Mouse (Mus musculus) sigmoid colon, adult 10 weeks (tissue): ENCODE measurements around the gene Dnah7c. TPM values are rescaled to one million over a fixed set of nuclear protein-coding genes. Genes with fewer than 3 reads are reported as not detected.

ENCODE experiments used
- polyA plus RNA-seq: library from polyadenylated mRNA; stranded (reverse); fragments of 350-450 nt; fragmentation: Illumina TruSeq; extraction: RNeasy Lipid Tissue Mini Kit (QIAGEN cat#74804); gene quantifications from one replicate; pipeline ENCODE4 v1.2.3, GENCODE M21; 2014; ENCODE audit warnings: low read depth, low replicate concordance

Gene Dnah7c
- polyA plus RNA-seq: not detected

DNA sequence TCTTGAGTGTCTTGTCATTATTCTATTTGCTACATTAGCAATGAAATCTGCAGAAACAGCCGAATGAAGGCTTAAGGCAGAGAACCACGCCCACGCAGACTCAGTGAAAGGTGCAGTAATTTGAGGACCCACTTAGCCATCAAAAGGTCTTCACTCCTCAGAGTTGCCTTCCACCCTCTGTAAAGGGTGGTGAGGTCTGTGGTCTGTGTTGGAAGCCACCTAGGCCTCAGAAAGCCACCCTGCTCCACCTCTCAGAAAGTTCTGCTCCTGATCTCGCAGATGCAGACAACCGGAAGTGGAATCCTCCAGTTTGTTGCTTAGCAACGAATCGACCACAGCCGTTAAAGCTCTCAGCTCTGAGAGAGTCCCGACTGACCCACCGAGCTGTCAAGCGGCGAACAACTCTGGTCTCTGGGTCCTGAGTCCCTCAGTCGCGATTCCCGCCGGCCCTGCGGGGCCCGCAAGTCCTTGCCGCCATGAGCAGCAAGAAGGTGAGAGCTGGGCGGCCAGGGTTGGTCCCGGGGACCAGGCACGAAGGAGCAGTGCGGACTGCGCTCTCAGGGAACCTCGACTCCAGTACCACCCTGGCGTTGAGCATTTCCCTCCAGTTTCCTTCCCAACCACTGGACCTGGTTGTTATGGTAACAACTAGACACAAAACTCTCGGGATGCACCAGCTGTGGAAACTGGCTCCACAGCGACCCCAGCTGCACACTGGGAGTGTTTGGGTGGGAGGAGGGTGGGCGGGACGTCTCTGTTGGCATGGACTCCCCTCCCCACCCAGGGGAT lies at the start of gene Dnah7c:
Gene Dnah7c, plus strand, starts transcription at position 456 of the 789 bp plus-strand sequence.

